Mouse (Mus musculus) megakaryocyte progenitor cell, adult 5-6 weeks (primary cell): ENCODE results near the gene Rap1gds1. TPM values are rescaled to one million over a fixed set of nuclear protein-coding genes. Genes with fewer than 3 reads are reported as not detected.
A peak's percentile ranks its signal among the peaks of the same experiment; 100 is the strongest.

Experiments used
- ATAC-seq: replicated peaks from 2 replicates; pipeline ENCODE4 v1.8.0; 2016; ENCODE audit warnings: mild to moderate bottlenecking, moderate TSS enrichment, inconsistent platforms; ENCODE audit not compliant: poor library complexity
- total RNA-seq, 2 experiments: library from RNA; stranded (forward) in 1 of 2; stranded (reverse) in 1 of 2; fragments of 157-497, 149-512 nt in 1 of 2; fragments of 200-1000 nt in 1 of 2; gene quantifications; 2 replicates each; pipeline versions ENCODE4 v1.2.3 to v1.2.4; 2015 to 2017

Rap1gds1 gene
- total RNA-seq (2015): 51.6 and 57.5 TPM in 2 replicates
- 19.2 and 27.8 TPM in 2 replicates for total RNA-seq (2017)

DNA sequence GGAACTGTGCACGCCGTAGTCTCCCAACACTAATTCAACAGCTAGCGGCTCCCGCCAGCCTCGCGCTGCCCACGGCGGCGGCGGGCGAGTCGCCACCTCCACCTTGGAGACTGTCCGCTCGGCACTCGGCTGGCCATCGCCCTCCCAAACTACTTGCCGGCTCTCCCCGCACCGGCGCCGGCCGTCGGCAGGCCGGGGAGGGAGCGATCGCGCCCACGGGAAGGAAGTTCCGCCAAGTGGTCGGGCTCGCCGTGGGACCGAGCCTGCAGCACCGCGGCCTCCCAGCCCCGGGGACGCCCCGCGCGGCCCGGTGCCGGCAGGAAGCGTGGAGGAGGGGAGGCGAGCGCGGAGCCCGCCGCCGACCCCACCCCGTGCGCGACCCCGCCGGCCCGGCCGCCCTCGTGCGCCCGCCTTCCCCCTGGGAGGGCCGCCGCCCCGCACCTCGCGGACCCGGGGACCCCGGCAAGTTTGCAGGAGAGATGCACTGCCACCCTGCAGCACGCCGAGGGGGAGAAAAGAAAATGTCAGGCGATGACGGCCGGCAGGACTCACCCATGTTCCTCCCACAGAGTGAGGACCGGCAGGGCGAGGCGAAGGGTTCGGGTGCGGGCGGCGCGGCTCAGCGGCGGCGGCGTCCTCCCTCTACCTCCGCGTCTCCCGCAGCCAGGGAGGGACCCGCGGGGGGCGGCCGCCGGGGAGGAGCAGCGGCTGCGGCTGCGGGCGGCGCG, at the start of gene Rap1gds1:
TSS of gene Rap1gds1 (minus strand) at position 718 of the 728 bp plus-strand sequence.
- peak; percentile 41 for ATAC-seq

DNA sequence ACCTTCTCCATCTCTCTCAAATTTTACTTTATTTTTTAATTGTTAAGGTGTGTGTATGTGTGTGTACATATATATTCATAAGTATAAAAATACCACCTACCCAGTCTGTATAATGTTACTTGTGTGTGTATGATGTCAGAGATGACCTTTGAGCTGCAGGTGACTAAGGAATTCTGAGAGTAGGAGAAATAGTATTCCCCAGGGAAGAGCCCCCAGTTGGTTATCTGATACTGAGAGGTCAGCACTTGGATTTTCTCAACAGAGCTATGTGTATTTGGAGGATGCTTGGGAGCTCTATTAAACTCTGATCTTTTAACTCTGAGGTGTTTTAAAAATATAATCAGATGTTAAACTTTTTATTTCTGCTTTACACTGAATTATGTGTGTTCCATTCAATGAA, 43.4 kb upstream of the Rap1gds1 start:
- no peak for ATAC-seq

- no peak for ATAC-seq
Observed at GRCm38 (mm10) chr3:139116733-139117337, 41.8 kb upstream of the Rap1gds1 start.

DNA sequence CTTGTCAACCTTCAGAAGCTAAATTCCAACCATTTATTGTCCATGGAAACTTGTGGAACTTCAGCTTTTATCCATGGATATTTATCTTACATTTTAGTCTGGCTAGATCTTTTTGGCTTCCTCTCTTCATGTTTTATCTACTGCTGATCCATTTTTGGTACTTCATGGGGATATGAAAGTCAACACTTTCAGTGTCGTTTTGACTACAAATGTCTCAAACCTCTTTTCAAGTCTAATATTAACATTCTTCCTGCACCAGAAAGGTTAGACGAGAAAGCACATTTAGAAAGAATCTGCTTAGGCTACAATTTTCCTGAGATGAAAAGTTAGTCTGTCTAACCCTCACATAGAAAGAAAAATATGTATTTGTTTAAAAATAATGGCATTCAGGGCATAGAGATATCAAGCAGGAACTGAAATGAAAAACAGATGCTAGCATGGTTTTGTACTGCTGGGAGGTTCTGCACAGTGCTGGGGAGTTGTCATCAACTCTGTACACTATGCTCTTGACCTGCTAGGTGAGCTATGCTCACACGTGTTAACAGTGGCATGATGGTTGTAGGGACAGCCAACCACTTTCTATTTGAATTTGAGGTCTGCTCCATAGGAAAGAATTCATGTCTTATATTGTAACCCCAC, 37.5 kb upstream of the Rap1gds1 start:
- ATAC-seq: no peak

- ATAC-seq: no peak
Observed at GRCm38 (mm10) chr3:139111877-139112276, 36.9 kb upstream of the Rap1gds1 start.

DNA sequence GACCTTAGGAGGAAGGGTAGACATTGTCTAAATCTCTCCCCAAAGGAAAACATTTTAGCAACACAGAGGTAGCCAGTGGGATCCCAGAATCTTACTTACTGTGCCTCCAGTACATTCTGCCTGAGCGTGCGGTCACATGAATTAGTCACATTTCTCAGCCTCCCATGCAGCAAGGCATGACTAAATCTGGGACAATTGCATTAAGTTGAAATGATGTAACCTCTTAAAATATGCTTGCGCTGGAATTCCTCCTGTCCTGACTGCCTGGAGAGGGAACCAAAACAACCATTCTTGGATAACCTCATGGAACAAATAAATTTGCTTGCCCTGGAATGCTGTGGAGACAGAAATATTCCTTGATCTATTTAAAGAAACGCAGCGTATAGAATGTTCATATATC, 33.2 kb upstream of the Rap1gds1 start:
- ATAC-seq: no peak

- ATAC-seq: no peak
Observed at GRCm38 (mm10) chr3:139103914-139104313, 28.9 kb upstream of the Rap1gds1 start.

DNA sequence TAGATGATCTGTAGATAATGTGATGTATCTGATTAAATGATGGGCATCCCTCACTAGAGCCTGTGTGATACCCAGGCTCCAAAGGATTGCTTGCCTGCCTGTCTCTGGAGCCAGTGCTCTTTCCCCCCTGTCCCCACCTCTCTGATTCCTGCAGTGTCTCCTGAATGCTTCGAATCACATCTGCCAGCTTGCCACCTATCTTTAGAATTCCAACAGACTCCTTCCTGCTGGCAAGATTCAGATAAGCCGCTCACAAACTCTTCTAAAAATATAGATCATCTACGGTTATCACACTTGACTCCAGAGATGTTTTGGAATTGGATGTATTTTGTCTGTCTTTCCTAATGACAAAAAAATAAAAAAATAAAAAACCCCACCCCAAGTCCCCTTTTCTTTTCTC, 28.3 kb upstream of the Rap1gds1 start:
- no peak for ATAC-seq

- ATAC-seq: peak; percentile 73
Observed at GRCm38 (mm10) chr3:139101941-139102340, 26.9 kb upstream of the Rap1gds1 start.

GRCm38 (mm10) chr3:139099284-139099683, 24.3 kb upstream of the Rap1gds1 start:
- ATAC-seq: peak; percentile 88

DNA sequence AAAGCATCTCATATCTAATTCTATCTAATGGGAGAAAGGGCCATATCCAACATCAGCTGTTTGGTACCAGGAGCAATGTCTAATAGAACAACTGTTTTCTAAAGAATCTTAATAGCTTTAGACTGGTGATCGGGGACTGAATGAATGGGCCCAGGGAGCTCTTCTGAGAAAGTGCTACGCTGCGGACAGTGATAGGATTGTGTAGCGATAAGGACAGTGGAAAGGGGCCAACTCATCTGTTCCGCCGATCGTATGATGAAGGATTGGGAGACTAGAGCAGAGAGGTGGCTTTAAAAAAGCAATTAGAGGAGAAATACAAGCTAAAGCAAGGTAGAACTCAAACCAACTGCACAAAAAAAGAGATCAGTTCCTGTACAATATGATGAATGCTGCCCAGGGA, 20.9 kb upstream of the Rap1gds1 start:
- ATAC-seq: no peak

- no peak for ATAC-seq
Observed at GRCm38 (mm10) chr3:139088526-139088925, 13.5 kb upstream of the Rap1gds1 start.

- ATAC-seq: no peak
Observed at GRCm38 (mm10) chr3:139083778-139084539, 9.0 kb upstream of the Rap1gds1 start.

- ATAC-seq: no peak
Observed at GRCm38 (mm10) chr3:139079831-139080230, 4.8 kb upstream of the Rap1gds1 start.

DNA sequence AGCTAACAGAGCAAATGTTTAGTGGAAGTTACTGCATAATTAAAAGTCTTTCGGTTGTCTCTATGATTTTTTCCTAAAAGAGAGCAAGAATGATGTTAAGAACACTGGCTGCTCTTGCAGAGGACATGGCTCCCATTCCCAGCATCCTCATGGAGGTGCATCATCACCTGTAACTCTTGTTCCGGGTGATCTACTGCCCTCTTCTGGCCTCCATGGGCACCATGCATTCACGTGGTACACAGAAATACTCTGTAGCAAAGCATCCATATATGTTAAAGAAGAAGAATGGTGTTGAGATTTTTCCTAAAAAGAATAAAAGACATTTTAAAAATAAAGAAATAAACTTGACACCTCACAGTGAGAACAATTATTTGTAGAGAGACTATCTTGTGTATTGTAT, 3.0 kb upstream of the Rap1gds1 start:
- no peak for ATAC-seq

GRCm38 (mm10) chr3:139076059-139076455, 1.1 kb upstream of the Rap1gds1 start:
- ATAC-seq: no peak

- peak; percentile 75 for ATAC-seq
Observed at GRCm38 (mm10) chr3:139075333-139076058, 495 bp upstream of the Rap1gds1 start.

DNA sequence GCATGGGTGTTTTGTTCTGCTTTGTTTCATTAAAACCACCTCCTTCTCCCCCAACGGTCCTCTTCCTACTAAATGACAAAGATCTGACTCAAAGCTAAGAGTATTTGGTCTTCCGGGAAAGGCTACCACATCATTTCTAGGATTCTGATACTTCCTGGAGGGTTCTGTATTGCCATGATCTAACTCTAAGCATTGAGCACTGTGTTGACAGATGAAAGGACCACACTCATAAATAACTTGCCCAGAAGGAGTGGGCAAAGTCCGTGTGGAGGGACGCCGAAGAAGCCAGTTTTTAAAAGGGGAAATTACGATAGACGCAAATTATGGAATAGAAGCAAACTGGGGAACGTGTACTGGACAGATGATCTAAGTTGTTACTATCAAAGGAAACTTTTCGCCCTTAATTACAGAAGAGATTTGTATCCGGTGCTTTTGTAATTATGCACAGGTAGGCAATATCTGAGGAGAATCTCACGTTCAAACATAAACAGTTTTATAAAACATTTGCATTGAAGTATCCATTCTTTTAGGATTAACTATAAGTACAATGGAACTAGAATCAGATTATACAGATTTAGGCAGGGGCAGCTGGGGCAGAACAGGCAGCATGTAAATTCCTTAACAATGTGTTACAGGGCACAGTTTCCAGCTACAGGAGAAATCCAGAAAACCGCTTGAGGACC, 1.1 kb downstream of the Rap1gds1 start:
- ATAC-seq: no peak

DNA sequence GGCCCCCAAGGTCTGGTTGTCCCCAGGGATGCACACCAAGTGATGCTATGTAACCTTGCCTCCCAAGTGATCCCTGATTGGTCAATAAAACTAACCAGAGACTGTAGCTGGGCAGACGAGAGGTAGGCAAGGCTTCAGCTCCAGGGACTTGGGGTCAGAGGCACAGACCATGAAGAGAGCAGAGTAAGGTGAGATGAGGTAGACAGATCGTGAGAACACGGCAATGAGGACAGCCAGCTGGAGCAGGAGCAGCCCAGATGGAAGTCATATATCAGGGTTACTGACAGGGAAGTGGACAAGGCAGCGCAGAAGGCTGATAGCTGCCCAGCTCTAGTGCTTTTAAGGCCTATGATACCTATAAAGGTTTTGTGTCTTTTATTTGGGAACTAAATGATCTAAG, 5.5 kb downstream of the Rap1gds1 start:
- no peak for ATAC-seq

DNA sequence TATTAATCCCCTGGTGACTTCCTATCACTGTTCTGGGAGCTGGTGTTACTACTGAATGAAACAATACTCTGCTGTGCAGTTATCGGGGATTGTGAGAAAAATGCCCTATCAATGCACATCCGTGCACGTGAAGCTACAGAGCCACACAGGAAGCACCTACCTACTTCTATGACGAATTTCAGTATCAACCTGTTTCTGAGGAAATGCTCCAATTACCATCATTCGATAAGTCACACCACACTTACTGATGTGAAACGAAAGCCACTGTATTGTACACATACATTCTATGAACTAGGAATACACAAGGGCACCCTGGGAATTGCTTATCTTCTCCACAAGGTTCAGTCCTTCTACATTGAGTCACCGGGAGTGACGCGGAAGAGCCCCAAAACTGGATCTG, 10.9 kb downstream of the Rap1gds1 start:
- ATAC-seq: no peak
